Mouse (Mus musculus) thymus, adult 2 months (tissue): ENCODE measurements around the gene Ascl5. TPM values are rescaled to one million over a fixed set of nuclear protein-coding genes. Genes with fewer than 3 reads are reported as not detected.

Source experiments
- DNase-seq: peaks from one replicate; pipeline ENCODE4 v3.0.0; 2021
- H3K27ac ChIP-seq: fragments of 200-500 bp; 2 replicates; pipeline ENCODE4 v1.5.1; 2012; ENCODE audit warnings: low read length, control low read depth; ENCODE audit not compliant: control insufficient read depth, insufficient read depth
- H3K27me3 ChIP-seq: fragments of 200-500 bp; 2 replicates; pipeline ENCODE4 v1.6.1; 2012; ENCODE audit warnings: mild to moderate bottlenecking, low read length, moderate library complexity, mixed read lengths; ENCODE audit not compliant: control insufficient read depth, insufficient read depth
- H3K36me3 ChIP-seq: fragments of 200-500 bp; 2 replicates; pipeline ENCODE4 v1.6.1; 2012; ENCODE audit warnings: mild to moderate bottlenecking, low read length, moderate library complexity; ENCODE audit not compliant: control insufficient read depth, insufficient read depth
- H3K4me1 ChIP-seq: fragments of 200-500 bp; replicated peaks from 2 replicates; pipeline ENCODE4 v1.6.1; 2012; ENCODE audit warnings: low read length; ENCODE audit not compliant: control insufficient read depth, insufficient read depth
- H3K4me3 ChIP-seq: fragments of 200-500 bp; 2 replicates; pipeline ENCODE4 v1.5.1; 2012; ENCODE audit warnings: mild to moderate bottlenecking, low read length, control low read depth, moderate library complexity; ENCODE audit not compliant: control insufficient read depth, insufficient read depth
- CTCF ChIP-seq: fragments of 200-500 bp; IDR thresholded peaks from 2 replicates; pipeline ENCODE4 v1.5.1; 2012; ENCODE audit warnings: mild to moderate bottlenecking, control low read depth, low read length, moderate library complexity, borderline replicate concordance; ENCODE audit not compliant: control insufficient read depth, poor library complexity, insufficient read depth; ENCODE audit errors: extremely low read depth
- POLR2A ChIP-seq: fragments of 200-500 bp; IDR thresholded peaks from 2 replicates; pipeline ENCODE4 v1.6.1; 2012; ENCODE audit warnings: mild to moderate bottlenecking, low read length, control low read depth, moderate library complexity; ENCODE audit not compliant: control insufficient read depth, poor library complexity, insufficient read depth; ENCODE audit errors: extremely low read depth
- WGBS: fragments of 180-500 bp; shearing (Covaris S2); methylation state at CpG from one replicate; pipeline ENCODE4 v1.1.7; 2018; 5-methylcytosine and 5-hydroxymethylcytosine counted together
- polyA plus RNA-seq: library from polyadenylated mRNA; depleted of rRNA; stranded (reverse); fragments of >200 nt; gene quantifications from 2 replicates; pipeline ENCODE4 v1.2.3, GENCODE M21; 2012

Ascl5 gene
- polyA plus RNA-seq, 1 experiment: not detected

GRCm38 (mm10) chr1:136047894-136048293 is 2.7 kb upstream of the Ascl5 start:
- DNase-seq: no peak

GRCm38 (mm10) chr1:136051013-136051315 is 360 bp downstream of the Ascl5 start:
- Histone ChIP-seq H3K27ac (no peak overlapping the region), H3K36me3 (no peaks in the 10 kb centered on the region), H3K27me3 (peaks cover 11% of the 10 kb centered on the region; the same call in 1 of the 2 replicates), H3K4me3 (no peak overlapping the region), H3K4me1 (no peaks in the 10 kb centered on the region)
- 4% methylated on average over 36 of the region's 36 CpGs for WGBS
- DNase-seq: peak; percentile 28
- TF ChIP-seq CTCF (no peak), POLR2A (no peak)

More at GRCm38 (mm10) chr1:136047894-136048293, 2.7 kb upstream of the Ascl5 start:
- H3K4me3 ChIP-seq: no peak overlapping the region
- no peaks in the 10 kb centered on the region for H3K4me1 ChIP-seq
- peaks cover 11% of the 10 kb centered on the region; the same call in 1 of the 2 replicates for H3K27me3 ChIP-seq
- WGBS: 77% methylated on average over 9 of the region's 9 CpGs
- TF ChIP-seq CTCF (no peak), POLR2A (no peak)
- no peak overlapping the region for H3K27ac ChIP-seq
- H3K36me3 ChIP-seq: no peaks in the 10 kb centered on the region

GRCm38 (mm10) chr1:136051465-136051864 is 861 bp downstream of the Ascl5 start:
- Histone ChIP-seq H3K36me3 (no peaks in the 10 kb centered on the region), H3K4me1 (no peaks in the 10 kb centered on the region), H3K4me3 (no peak overlapping the region), H3K27me3 (peaks cover 11% of the 10 kb centered on the region; the same call in 1 of the 2 replicates), H3K27ac (no peak overlapping the region)
- peak; percentile 34 for DNase-seq
- TF ChIP-seq POLR2A (no peak), CTCF (no peak)
- 7% methylated on average over 6 of the region's 6 CpGs for WGBS

GRCm38 (mm10) chr1:136052547-136052946 is 1.9 kb downstream of the Ascl5 start, which contains the start of gene Cacna1s:
Gene Cacna1s, plus strand, starts transcription at chr1:136052750.
- no peak within 1 kb of the TSS for H3K27ac ChIP-seq
- H3K4me3 ChIP-seq: no peak within 1 kb of the TSS
- H3K36me3 ChIP-seq: no peaks in the 10 kb centered on the region
- no peak for DNase-seq
- H3K4me1 ChIP-seq: no peaks in the 10 kb centered on the region
- TF ChIP-seq POLR2A (no peak), CTCF (no peak)
- 75% methylated on average over 11 of the region's 11 CpGs for WGBS
- H3K27me3 ChIP-seq: peaks cover 11% of the 10 kb centered on the region; the same call in 1 of the 2 replicates

- Histone ChIP-seq H3K27ac (no peak overlapping the region), H3K4me1 (no peaks in the 10 kb centered on the region), H3K27me3 (peaks cover 5% of the 10 kb centered on the region; the same call in 1 of the 2 replicates), H3K4me3 (no peak overlapping the region), H3K36me3 (no peaks in the 10 kb centered on the region)
- TF ChIP-seq CTCF: no peak
- TF ChIP-seq POLR2A: no peak
- DNase-seq: no peak
- WGBS: 83% methylated on average over 3 of the region's 3 CpGs
Observed at GRCm38 (mm10) chr1:136055771-136056170, 5.2 kb downstream of the Ascl5 start.

GRCm38 (mm10) chr1:136058594-136058993 is 8.0 kb downstream of the Ascl5 start:
- DNase-seq: no peak
- no peak overlapping the region for H3K4me3 ChIP-seq
- no peak for TF ChIP-seq CTCF
- TF ChIP-seq POLR2A: no peak
- H3K27ac ChIP-seq: no peak overlapping the region
- H3K36me3 ChIP-seq: no peaks in the 10 kb centered on the region
- no peaks in the 10 kb centered on the region for H3K4me1 ChIP-seq
- H3K27me3 ChIP-seq: no peaks in the 10 kb centered on the region
- WGBS: 39% methylated on average over 3 of the region's 3 CpGs

GRCm38 (mm10) chr1:136061041-136061789 is 10.6 kb downstream of the Ascl5 start:
- Histone ChIP-seq H3K27ac (no peak overlapping the region), H3K4me1 (no peaks in the 10 kb centered on the region), H3K36me3 (no peaks in the 10 kb centered on the region), H3K4me3 (no peak overlapping the region), H3K27me3 (no peaks in the 10 kb centered on the region)
- 89% methylated on average over 9 of the region's 9 CpGs for WGBS
- no peak for TF ChIP-seq POLR2A
- no peak for TF ChIP-seq CTCF
- peak; percentile 66 for DNase-seq
